Mouse (Mus musculus) layer of hippocampus, adult 18-20 months (tissue): ENCODE measurements around the gene Tmem132c. TPM values are rescaled to one million over a fixed set of nuclear protein-coding genes. Genes with fewer than 3 reads are reported as not detected.
A peak's percentile ranks its signal among the peaks of the same experiment; 100 is the strongest.

Experiments
- DNase-seq, 2 experiments: peaks; one replicate each; pipeline ENCODE4 v3.0.0; 2022; ENCODE audit warnings: low spot score in 2 of 2
- total RNA-seq, 2 experiments: library from RNA; stranded (reverse); gene quantifications; 2 replicates each; pipeline ENCODE4 v1.2.3; 2021

Gene Tmem132c
- total RNA-seq, 2 experiments from 2014 or later, result 2.7 to 3.7 TPM

DNA sequence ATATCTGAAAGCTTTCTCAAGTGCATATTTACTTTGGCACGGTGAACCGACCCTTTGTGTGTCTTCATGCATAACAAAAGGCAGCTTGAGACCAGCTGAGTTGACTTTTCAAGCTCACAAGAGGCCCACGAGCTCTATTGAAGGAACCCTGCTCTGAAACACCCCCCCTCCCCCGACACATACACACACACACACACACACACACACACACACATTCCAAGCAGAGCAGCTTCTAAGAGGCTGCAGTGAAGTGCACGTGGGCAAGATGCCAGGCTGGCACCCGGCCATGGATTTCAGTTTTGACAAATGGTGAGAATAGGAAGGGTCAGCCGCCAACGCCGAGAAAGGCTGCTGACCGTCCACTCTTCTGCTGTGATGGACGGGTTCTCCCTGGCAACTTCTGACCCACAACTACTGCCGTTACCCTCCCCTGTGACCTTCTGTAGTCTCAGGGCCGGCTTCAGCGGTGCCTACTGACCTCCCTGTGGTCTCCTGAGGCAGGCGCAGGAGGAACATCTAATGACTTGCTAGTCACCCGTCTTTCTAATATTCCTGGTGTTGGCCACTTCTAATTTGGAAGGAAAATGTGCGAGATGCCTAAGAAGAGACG lies 163.9 kb downstream of the Tmem132c start:
- DNase-seq, result no peak

- no peak for DNase-seq
These were observed 164.5 kb downstream of the Tmem132c start for GRCm38 (mm10) chr5:127406014-127406655.

GRCm38 (mm10) chr5:127416536-127416935 lies 174.9 kb downstream of the Tmem132c start:
- DNase-seq, result peak; percentile 24 to 46

GRCm38 (mm10) chr5:127423936-127424335 lies 182.3 kb downstream of the Tmem132c start:
- no peak for DNase-seq

DNA sequence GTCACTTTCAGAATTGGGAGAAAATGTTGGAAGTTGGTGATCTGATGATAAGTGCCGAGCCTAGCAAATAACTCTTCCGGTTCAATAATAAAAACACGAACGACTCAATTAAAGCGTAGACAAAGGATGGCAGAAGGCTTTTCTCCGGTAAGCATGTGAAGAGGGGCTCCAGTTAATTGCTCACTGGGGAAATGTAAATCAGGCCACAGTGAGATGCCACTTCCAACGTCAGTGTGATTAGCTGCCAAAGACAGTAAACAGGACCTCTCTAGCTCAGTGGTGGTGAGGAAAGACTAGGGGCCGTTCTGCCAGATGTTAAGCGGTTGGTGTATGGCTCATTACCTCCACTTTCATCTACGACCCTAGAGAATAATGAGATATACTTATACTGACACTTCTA lies 187.5 kb downstream of the Tmem132c start:
- DNase-seq, result no peak

- DNase-seq, result no peak
These were observed 190.0 kb downstream of the Tmem132c start for GRCm38 (mm10) chr5:127431561-127431960.

DNA sequence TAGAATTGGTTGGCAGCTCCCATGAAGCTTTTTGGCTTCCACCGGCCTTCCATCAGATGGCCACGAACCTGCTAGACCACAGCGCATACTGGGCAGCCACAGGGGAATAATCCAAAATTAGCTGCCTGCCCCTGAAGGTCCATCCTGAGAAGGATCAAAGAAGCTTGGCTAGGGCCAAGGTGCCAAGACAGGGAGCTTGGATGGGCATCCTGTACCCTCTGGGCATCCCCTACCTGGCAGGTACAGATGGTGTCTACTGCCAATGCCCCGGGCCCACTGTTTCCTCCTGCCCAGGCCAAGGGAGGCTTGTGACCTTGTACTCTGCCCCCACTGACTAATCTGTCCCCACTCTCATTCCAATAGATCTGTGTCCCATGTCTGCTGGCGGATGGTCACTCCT lies 195.2 kb downstream of the Tmem132c start:
- no peak for DNase-seq

DNA sequence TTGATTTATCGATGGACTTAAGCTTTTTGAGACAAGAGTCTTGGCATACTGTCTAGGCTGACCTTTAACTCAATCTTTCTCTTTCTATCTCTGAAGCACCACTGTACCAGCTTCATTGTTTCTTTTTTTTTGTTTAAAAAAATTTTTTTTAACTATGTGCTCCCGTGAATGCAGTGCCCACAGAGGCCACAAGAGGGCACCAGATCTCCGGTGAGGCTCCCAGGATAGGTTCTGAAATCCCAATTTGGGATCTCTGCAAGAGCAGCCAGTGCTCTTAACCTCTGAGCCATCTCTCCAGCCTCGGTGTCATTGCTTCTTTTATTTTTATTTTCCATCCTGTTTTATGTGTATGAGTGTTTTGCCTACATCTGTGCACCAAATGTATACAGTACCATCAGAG lies 197.0 kb downstream of the Tmem132c start:
- no peak for DNase-seq

DNA sequence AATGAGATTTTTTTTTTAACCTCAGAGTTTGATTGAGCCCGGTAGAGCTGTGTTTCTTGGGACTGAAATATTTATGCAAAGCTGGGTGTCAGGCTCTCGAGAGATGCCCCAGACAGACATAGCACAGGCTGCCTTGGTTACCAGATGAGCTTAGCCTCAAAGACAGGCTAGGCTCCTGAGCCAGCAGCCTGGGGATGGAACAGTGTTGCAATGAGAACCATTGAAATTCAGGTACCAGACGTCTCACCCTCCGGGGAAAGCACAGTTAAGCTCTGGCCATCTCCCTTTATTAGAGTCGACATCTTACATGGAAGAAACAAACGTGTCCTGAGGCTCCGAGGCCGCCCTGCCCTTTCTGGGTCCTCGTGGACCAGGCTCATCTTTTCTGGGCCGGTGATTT lies 200.4 kb downstream of the Tmem132c start:
- no peak for DNase-seq

DNA sequence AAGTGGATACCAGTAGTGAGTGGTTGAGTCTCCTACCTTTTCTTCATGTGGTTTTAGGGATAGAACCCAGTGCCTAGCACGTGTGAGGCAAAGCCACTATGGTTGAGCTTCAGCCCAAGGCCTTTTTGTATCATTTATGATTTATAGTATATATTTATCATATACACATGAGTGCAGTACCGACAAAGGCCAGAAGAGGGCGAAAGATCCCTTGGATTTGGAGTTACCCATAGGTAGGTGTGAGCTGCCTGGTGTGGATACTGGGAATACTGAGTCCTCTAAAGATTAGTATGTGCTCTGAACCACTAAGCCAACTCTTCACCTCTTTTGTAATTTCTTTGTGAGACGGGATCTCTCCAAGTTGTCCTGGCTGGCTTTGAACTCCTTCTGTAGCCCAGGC lies 212.0 kb downstream of the Tmem132c start:
- peak in 1 of 2 experiments; percentile 40 for DNase-seq

- no peak for DNase-seq
These were observed 212.5 kb downstream of the Tmem132c start for GRCm38 (mm10) chr5:127454068-127454467.

- DNase-seq, result no peak
These were observed 214.5 kb downstream of the Tmem132c start for GRCm38 (mm10) chr5:127456076-127456475.

- DNase-seq, result no peak
These were observed 226.5 kb downstream of the Tmem132c start for GRCm38 (mm10) chr5:127468151-127468550.

DNA sequence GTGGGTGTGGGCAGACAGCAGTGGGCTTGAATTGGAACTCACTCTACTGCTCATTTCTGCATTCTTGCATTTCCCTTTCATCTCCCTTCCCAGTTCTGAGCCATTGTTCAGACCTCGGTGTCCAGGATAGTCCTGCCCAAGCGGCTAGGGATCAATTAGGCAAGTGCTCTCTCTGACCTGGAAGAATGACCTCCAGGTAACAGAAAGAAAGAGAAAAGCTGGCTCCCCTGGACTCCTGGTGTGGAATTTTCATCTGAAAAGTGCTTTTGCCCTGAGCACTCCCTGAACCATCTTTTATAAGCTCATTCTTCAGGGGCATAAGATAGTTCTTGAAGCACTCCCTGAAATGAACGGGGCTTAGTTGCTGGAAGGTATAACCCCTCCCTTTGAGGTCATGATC lies 228.7 kb downstream of the Tmem132c start:
- DNase-seq, result no peak

DNA sequence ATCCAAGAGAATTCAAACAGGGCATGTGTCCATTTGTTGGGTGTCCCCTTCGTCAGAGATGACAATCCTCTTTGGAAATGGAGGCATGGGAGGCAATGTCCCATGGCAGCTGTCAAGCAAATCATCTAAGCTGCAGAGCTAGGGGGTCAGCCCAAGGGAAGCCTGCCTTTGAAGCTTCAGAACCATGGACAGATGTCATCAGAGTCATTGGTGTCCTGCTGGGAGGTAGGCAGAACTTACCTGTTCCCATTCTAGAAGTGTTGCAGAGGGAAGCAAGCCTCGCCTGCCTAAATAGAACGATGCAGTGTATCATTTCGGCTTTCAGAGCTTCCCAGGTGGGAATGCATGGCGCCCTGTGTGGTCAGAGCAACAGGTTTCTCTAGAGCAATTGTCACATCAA lies 230.3 kb downstream of the Tmem132c start:
- no peak for DNase-seq

GRCm38 (mm10) chr5:127473706-127474105 lies 232.1 kb downstream of the Tmem132c start:
- no peak for DNase-seq

DNA sequence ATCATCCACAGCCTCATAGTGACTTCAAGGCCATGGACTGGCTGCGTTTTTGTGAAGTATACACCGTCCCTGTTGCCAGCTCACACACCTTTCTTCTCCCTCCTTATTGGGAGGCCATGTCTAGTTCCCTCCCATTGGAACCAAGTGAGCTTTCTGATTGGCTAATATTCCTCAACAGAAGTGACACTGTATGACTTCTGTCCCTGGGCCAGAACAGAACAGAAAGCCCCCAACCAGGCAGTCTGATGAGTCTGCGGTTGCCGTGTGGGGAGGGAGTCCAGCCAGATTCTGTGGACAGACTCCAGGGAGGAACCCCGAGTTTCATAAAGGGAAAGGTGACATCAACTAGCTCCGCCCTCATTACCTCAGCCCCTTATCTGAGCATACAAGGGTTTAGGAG lies 233.2 kb downstream of the Tmem132c start:
- DNase-seq, result no peak

DNA sequence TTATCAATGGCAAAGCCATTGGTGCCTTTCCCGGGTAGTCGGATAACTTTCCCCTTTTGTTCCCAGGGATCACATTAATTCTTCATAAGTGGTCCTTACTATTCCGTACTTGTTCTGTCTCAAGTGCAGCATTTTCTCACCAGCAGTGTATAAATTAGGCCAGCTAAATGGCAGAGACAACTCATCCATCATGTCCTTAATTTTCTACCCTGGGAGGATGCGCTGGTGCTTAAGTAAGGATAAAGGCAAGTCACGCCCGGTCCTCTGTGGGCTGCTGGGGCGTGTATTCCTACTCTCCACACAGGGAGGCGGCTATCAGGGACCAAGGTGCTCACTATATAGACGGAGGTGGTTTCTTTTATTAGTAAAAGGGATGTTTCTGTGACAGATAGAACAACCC lies 236.2 kb downstream of the Tmem132c start:
- DNase-seq, result no peak

DNA sequence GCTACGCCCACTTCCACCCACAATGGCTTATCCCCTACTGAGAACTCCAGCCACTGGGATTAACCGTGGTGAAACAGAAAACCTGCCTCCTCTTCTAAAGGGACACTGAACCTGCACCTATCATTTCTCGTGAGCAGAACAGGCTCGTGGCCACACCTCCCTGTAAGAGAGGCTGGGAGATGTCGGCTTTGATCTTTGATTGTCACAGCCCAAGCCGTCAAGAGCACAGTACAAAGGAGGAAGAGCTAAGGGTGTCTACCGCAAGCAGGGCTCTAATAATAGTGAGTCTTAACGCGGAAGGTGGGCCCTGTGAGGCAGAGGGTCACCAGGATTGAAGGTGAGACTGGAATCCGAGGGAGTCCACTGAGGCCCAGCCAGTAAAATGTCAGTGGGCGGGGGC lies 236.7 kb downstream of the Tmem132c start:
- DNase-seq, result no peak

DNA sequence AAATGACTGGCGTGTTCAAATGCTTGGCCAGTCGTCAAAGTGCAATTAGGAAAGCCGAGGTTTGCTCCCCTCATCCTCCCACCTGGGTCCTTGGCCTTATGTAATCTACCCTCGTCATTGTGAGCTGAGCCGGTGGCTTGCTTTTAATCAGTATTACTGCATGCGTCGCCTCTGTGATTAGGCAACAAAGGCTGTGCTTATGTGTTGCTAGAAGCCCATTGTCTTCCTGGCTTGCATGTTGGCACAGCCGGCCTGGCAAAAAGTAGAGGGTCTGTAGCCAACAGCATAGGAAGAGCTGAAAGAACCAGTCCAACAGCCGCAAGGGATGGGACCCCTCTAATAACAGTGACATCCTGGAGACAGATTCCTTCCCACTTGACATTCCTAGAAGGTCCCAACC lies 239.3 kb downstream of the Tmem132c start:
- DNase-seq, result no peak

GRCm38 (mm10) chr5:127481416-127481815 lies 239.8 kb downstream of the Tmem132c start:
- peak in 1 of 2 experiments; percentile 40 for DNase-seq

GRCm38 (mm10) chr5:127482342-127482741 lies 240.7 kb downstream of the Tmem132c start:
- DNase-seq, result no peak

GRCm38 (mm10) chr5:127483955-127484659 lies 242.5 kb downstream of the Tmem132c start:
- no peak for DNase-seq
